Mouse (Mus musculus): Measurements from ENCODE around the gene Tiprl. TPM values are rescaled to one million over a fixed set of nuclear protein-coding genes. Genes with fewer than 3 reads are reported as not detected.

The Tiprl gene
- total and polyA plus RNA-seq, 3 experiments = 36.1 to 82.2 (median 45.7) TPM

DNA sequence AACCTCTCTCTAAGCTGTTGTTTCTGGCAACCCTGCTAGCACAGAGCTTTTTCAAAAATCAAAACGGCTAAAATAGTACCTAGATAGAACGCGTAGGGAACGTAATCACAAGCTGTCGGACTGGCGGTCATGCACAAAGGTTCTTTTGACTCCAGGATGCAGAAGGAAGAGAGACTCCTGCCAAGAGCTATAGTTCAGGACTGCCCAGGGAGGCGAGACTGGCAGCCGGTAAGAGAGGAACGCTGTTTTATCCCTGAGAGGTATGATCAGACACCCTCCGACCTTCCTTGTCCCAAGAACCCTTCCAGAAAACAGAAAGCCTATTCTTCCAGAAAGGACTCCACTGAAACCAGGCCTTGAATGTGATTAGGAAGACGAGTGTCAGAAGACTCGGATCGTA is 45.2 kb downstream of the Tiprl start:
- H3K9ac ChIP-seq (ENCODE audit: insufficient read depth, low read depth) = peak overlapping the region; percentile 93
- in situ Hi-C loops (cut with MboI; ENCODE audit: low pct_ligation_motif_present, low pct_unique_long_range_greater_than_20kb, low sequenced_read_pairs) (no loop called here), dilution Hi-C loops (cut with MboI; ENCODE audit: extremely low pct_ligation_motif_present, extremely low pct_unique_long_range_greater_than_20kb, low sequenced_read_pairs) (no loop called here)
- H3K4me3 ChIP-seq (replicated peaks in 1 of 3; ENCODE audit: low read depth in 2 of 3, low read length in 2 of 3, poor library complexity in 1 of 3) = peak overlapping the region; percentile 3 to 79 (median 36)
- H3K27me3 ChIP-seq (replicated peaks) = no peaks in the 10 kb centered on the region
- H3K36me3 ChIP-seq (replicated peaks in 1 of 2; ENCODE audit: control insufficient read depth in 1 of 2, insufficient read depth in 1 of 2, low read length in 1 of 2) = peaks cover 17 to 33% of the 10 kb centered on the region in 2 experiments
- peak overlapping the region; percentile 5 for H3K27ac ChIP-seq (ENCODE audit: insufficient read depth, low read depth)
- H3K4me2 ChIP-seq (ENCODE audit: insufficient read depth, low read depth, poor library complexity, severe bottlenecking) = peak overlapping the region; percentile 85
- H3K79me2 ChIP-seq (replicated peaks; ENCODE audit: control insufficient read depth, extremely low read depth, insufficient read depth, poor library complexity, severe bottlenecking) = peaks cover 40% of the 10 kb centered on the region
- TF ChIP-seq CHD1 (IDR thresholded peaks at IDR 0.05; ENCODE audit: low read depth, low read length) (0 out of 2 replicates have a peak, but pooled peaks have one; percentile 37), EP300 (IDR thresholded peaks at IDR 0.05; ENCODE audit: low read length) (no peak; the same call in 1 of the 2 replicates), PAX5 (IDR thresholded peaks at IDR 0.05; ENCODE audit: low read length) (no peak), BHLHE40 (IDR thresholded peaks at IDR 0.05; ENCODE audit: low read depth, low read length) (no peak)
- peaks cover 37 to 65% of the 10 kb centered on the region in 2 experiments for H3K4me1 ChIP-seq (ENCODE audit: control insufficient read depth in 1 of 2, insufficient read depth in 2 of 2)
- H3K9me3 ChIP-seq (replicated peaks; ENCODE audit: low read length) = no peaks in the 10 kb centered on the region
- no peak for DNase-seq (ENCODE audit: extremely low read depth)

DNA sequence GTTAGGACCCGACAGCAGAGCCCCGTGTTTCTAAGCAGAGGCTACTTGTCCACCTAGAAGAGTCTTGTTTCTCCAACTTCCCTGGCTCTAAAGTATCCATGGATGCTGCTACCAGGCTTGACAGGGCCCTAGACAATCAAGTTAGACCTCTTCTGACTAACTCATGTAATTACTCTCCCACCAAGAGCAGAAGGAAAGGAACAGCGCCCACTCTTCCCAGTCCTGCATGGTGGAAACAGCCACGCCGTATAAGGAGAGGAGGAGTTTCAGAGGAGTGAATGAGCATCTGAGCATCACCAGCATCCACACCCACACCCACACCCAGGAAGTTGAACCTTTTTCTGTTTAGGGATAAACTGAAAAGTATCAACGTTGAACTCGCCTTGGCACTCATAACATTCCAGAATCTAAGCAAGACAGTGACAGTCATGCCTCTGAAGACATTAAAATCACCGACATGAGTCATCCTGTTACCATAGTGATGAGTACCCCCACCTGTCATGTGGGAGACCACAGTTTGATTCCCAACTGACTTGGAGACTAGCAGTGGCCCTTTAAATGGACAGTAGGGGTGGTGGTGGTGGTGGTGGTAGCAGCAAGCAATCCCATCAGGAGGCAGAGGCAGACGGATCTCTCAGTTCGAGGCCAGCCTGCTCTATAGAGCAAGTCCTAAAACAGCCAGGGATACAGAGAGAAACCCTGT is 46.1 kb downstream of the Tiprl start:
- Histone ChIP-seq H3K36me3 (replicated peaks in 1 of 2; ENCODE audit: control insufficient read depth in 1 of 2, insufficient read depth in 1 of 2, low read length in 1 of 2) (peaks cover 24 to 41% of the 10 kb centered on the region in 2 experiments), H3K4me2 (ENCODE audit: insufficient read depth, low read depth, poor library complexity, severe bottlenecking) (peak overlapping the region; percentile 85; the same call in 1 of the 2 replicates), H3K9ac (ENCODE audit: insufficient read depth, low read depth) (no peak overlapping the region), H3K79me2 (replicated peaks; ENCODE audit: control insufficient read depth, extremely low read depth, insufficient read depth, poor library complexity, severe bottlenecking) (peaks cover 40% of the 10 kb centered on the region), H3K9me3 (replicated peaks; ENCODE audit: low read length) (no peaks in the 10 kb centered on the region), H3K27me3 (replicated peaks) (no peaks in the 10 kb centered on the region), H3K4me3 (replicated peaks in 1 of 3; ENCODE audit: low read depth in 2 of 3, low read length in 2 of 3, poor library complexity in 1 of 3) (no peak overlapping the region), H3K4me1 (ENCODE audit: control insufficient read depth in 1 of 2, insufficient read depth in 2 of 2) (peaks cover 39 to 73% of the 10 kb centered on the region in 2 experiments), H3K27ac (ENCODE audit: insufficient read depth, low read depth) (no peak overlapping the region)
- no peak for DNase-seq (ENCODE audit: extremely low read depth)
- in situ Hi-C loops (cut with MboI; ENCODE audit: low pct_ligation_motif_present, low pct_unique_long_range_greater_than_20kb, low sequenced_read_pairs) = no loop called here
- TF ChIP-seq MXI1 (IDR thresholded peaks at IDR 0.05; ENCODE audit: low read depth, low read length) (0 out of 2 replicates have a peak, but pooled peaks have one; percentile 26), JUND (conservative IDR thresholded peaks at IDR 0.05; ENCODE audit: low read depth, low read length) (no peak), ZMIZ1 (IDR thresholded peaks at IDR 0.05; ENCODE audit: low read depth, low read length) (no peak), CHD2 (IDR thresholded peaks at IDR 0.05; ENCODE audit: low read length) (no peak), MEF2A (IDR thresholded peaks at IDR 0.05; ENCODE audit: borderline replicate concordance, low read depth, low read length) (no peak), MAZ (IDR thresholded peaks at IDR 0.05; ENCODE audit: low read depth, low read length) (no peak)
- dilution Hi-C loops (cut with MboI; ENCODE audit: extremely low pct_ligation_motif_present, extremely low pct_unique_long_range_greater_than_20kb, low sequenced_read_pairs) = no loop called here

DNA sequence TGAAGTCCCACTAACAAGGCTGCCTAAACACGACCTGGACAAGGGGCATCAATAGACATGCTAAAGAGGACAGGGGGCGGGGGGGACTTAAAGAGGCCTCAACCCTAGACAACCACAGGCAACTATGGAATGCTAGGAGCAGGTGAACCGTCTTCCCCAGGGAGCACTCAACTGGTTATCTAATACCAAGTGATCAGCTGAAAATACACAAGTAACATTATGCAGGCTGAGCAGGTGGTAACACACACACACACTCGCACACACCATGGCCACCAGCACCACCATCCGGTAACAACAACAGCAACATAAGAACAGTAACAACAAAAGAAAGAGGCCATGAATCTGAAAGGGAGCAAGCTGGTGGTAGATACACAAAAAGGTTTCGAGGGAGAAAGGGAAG is 46.7 kb downstream of the Tiprl start:
- TF ChIP-seq HCFC1 (IDR thresholded peaks at IDR 0.05; ENCODE audit: low read depth, low read length) (no peak), UBTF (IDR thresholded peaks at IDR 0.05; ENCODE audit: low read depth, low read length) (no peak), JUND (conservative IDR thresholded peaks at IDR 0.05; ENCODE audit: low read depth, low read length) (no peak), SMC3 (IDR thresholded peaks at IDR 0.05; ENCODE audit: low read depth, low read length) (no peak), MXI1 (IDR thresholded peaks at IDR 0.05; ENCODE audit: low read depth, low read length) (no peak), KAT2A (IDR thresholded peaks at IDR 0.05; ENCODE audit: insufficient replicate concordance, low read length) (no peak), POLR2A (IDR thresholded peaks at IDR 0.05; ENCODE audit: low read depth, low read length) (no peak), USF1 (IDR thresholded peaks at IDR 0.05; ENCODE audit: low read depth, low read length) (no peak), NRF1 (IDR thresholded peaks at IDR 0.05; ENCODE audit: low read depth, low read length) (no peak), EP300 (IDR thresholded peaks at IDR 0.05; ENCODE audit: low read length) (no peak), CHD2 (IDR thresholded peaks at IDR 0.05; ENCODE audit: low read length) (no peak), TBP (conservative IDR thresholded peaks at IDR 0.05; ENCODE audit: low read depth, low read length) (no peak), POLR2AphosphoS2 (IDR thresholded peaks at IDR 0.05; ENCODE audit: low read depth, low read length) (no peak), ETS1 (conservative IDR thresholded peaks at IDR 0.05; ENCODE audit: low read depth, low read length) (no peak), RAD21 (IDR thresholded peaks at IDR 0.05; ENCODE audit: low read depth, low read length) (no peak)
- H3K27me3 ChIP-seq (replicated peaks) = no peaks in the 10 kb centered on the region
- no peak for DNase-seq (ENCODE audit: extremely low read depth)
- no peak overlapping the region for H3K27ac ChIP-seq (ENCODE audit: insufficient read depth, low read depth)
- peaks cover 31 to 48% of the 10 kb centered on the region in 2 experiments for H3K36me3 ChIP-seq (replicated peaks in 1 of 2; ENCODE audit: control insufficient read depth in 1 of 2, insufficient read depth in 1 of 2, low read length in 1 of 2)
- dilution Hi-C loops (cut with MboI; ENCODE audit: extremely low pct_ligation_motif_present, extremely low pct_unique_long_range_greater_than_20kb, low sequenced_read_pairs) = no loop called here
- no peak overlapping the region for H3K4me3 ChIP-seq (replicated peaks in 1 of 3; ENCODE audit: low read depth in 2 of 3, low read length in 2 of 3, poor library complexity in 1 of 3)
- H3K9ac ChIP-seq (ENCODE audit: insufficient read depth, low read depth) = no peak overlapping the region
- H3K4me1 ChIP-seq (ENCODE audit: control insufficient read depth in 1 of 2, insufficient read depth in 2 of 2) = peaks cover 33 to 72% of the 10 kb centered on the region in 2 experiments
- no peak overlapping the region for H3K4me2 ChIP-seq (ENCODE audit: insufficient read depth, low read depth, poor library complexity, severe bottlenecking)
- peaks cover 40% of the 10 kb centered on the region for H3K79me2 ChIP-seq (replicated peaks; ENCODE audit: control insufficient read depth, extremely low read depth, insufficient read depth, poor library complexity, severe bottlenecking)
- in situ Hi-C loops (cut with MboI; ENCODE audit: low pct_ligation_motif_present, low pct_unique_long_range_greater_than_20kb, low sequenced_read_pairs) = no loop called here
- no peaks in the 10 kb centered on the region for H3K9me3 ChIP-seq (replicated peaks; ENCODE audit: low read length)

All from CH12.LX (cell line).